Mouse (Mus musculus): ENCODE data around the gene Gm10271. TPM values are rescaled to one million over a fixed set of nuclear protein-coding genes. Genes with fewer than 3 reads are reported as not detected.

Gene Gm10271
- polyA plus RNA-seq, 1 experiment from 2014 or later, result not detected

DNA sequence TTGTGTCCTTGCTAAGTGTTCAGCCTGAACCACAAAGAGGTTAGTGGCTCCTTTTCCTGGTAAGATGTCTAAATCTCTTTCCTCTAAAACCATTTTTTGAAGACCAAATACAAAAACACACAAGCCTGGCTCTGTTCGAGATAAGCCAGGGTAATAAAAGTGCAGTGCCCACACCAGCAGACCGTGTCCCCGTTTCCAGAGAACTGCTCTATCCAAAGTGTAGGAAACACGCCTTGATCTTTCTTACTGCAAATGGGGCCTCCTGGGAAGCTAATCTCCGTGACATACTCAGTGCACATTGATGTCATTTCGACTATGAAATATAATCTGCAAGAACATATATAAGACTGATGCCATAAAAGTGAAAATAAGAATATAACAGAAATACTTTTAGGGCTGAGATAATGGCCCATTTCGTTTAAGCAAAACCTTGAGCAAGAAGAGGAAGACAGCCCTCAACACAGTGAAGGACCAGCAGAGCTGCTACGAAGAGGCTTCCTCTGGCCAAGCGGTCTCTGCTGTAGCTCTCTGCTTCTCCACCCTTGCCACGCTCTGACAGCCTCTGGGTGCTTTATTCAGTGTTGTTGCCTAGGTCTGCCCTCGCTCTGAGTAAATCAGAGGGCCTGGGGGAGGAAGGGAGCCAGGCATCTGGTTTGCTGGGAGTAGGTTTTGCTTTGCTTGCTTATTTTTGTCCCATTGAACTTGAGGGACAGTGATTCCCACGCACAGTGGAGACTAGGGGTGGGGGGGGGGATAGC is 33.5 kb upstream of the Gm10271 start:
- 74% methylated on average over 12 of the region's 12 CpGs for WGBS
- Histone ChIP-seq H3K27me3 (ENCODE audit: control insufficient read depth, insufficient read depth, low read length) (no peaks in the 10 kb centered on the region), H3K9me3 (replicated peaks; ENCODE audit: control insufficient read depth, low read length) (no peaks in the 10 kb centered on the region), H3K4me1 (ENCODE audit: control insufficient read depth, insufficient read depth, low read length) (no peaks in the 10 kb centered on the region), H3K4me2 (ENCODE audit: low read depth, low read length) (no peak overlapping the region), H3K4me3 (ENCODE audit: low read depth, low read length) (no peak overlapping the region), H3K36me3 (replicated peaks; ENCODE audit: control insufficient read depth, insufficient read depth, low read depth, low read length) (no peaks in the 10 kb centered on the region), H3K27ac (replicated peaks; ENCODE audit: low read depth, low read length) (no peak overlapping the region), H3K9ac (replicated peaks; ENCODE audit: low read length) (no peak overlapping the region)
- DNase-seq (ENCODE audit: low spot score), result no peak
- ATAC-seq (replicated peaks; ENCODE audit: insufficient number of reproducible peaks, low FRiP score, low TSS enrichment, low read depth), result no peak

- H3K27me3 ChIP-seq (ENCODE audit: control insufficient read depth, insufficient read depth, low read length), result no peaks in the 10 kb centered on the region
- H3K4me1 ChIP-seq (ENCODE audit: control insufficient read depth, insufficient read depth, low read length), result no peaks in the 10 kb centered on the region
- H3K4me3 ChIP-seq (ENCODE audit: low read depth, low read length), result no peak overlapping the region
- DNase-seq (ENCODE audit: low spot score) (no peak), ATAC-seq (replicated peaks; ENCODE audit: insufficient number of reproducible peaks, low FRiP score, low TSS enrichment, low read depth) (no peak)
- no peak overlapping the region for H3K4me2 ChIP-seq (ENCODE audit: low read depth, low read length)
- no peaks in the 10 kb centered on the region for H3K9me3 ChIP-seq (replicated peaks; ENCODE audit: control insufficient read depth, low read length)
- H3K9ac ChIP-seq (replicated peaks; ENCODE audit: low read length), result no peak overlapping the region
- no peak overlapping the region for H3K27ac ChIP-seq (replicated peaks; ENCODE audit: low read depth, low read length)
- 82% methylated on average over 5 of the region's 5 CpGs for WGBS
- no peaks in the 10 kb centered on the region for H3K36me3 ChIP-seq (replicated peaks; ENCODE audit: control insufficient read depth, insufficient read depth, low read depth, low read length)
These were observed 32.3 kb upstream of the Gm10271 start for GRCm38 (mm10) chr10:117004695-117005094.

GRCm38 (mm10) chr10:117000975-117001374 is 28.6 kb upstream of the Gm10271 start:
- WGBS, result 73% methylated on average over 12 of the region's 12 CpGs
- DNase-seq (ENCODE audit: low spot score) (no peak), ATAC-seq (replicated peaks; ENCODE audit: insufficient number of reproducible peaks, low FRiP score, low TSS enrichment, low read depth) (no peak)
- Histone ChIP-seq H3K4me2 (ENCODE audit: low read depth, low read length) (no peak overlapping the region), H3K27ac (replicated peaks; ENCODE audit: low read depth, low read length) (no peak overlapping the region), H3K9ac (replicated peaks; ENCODE audit: low read length) (no peak overlapping the region), H3K4me1 (ENCODE audit: control insufficient read depth, insufficient read depth, low read length) (no peaks in the 10 kb centered on the region), H3K4me3 (ENCODE audit: low read depth, low read length) (no peak overlapping the region), H3K36me3 (replicated peaks; ENCODE audit: control insufficient read depth, insufficient read depth, low read depth, low read length) (no peaks in the 10 kb centered on the region), H3K27me3 (ENCODE audit: control insufficient read depth, insufficient read depth, low read length) (no peaks in the 10 kb centered on the region), H3K9me3 (replicated peaks; ENCODE audit: control insufficient read depth, low read length) (no peaks in the 10 kb centered on the region)

DNA sequence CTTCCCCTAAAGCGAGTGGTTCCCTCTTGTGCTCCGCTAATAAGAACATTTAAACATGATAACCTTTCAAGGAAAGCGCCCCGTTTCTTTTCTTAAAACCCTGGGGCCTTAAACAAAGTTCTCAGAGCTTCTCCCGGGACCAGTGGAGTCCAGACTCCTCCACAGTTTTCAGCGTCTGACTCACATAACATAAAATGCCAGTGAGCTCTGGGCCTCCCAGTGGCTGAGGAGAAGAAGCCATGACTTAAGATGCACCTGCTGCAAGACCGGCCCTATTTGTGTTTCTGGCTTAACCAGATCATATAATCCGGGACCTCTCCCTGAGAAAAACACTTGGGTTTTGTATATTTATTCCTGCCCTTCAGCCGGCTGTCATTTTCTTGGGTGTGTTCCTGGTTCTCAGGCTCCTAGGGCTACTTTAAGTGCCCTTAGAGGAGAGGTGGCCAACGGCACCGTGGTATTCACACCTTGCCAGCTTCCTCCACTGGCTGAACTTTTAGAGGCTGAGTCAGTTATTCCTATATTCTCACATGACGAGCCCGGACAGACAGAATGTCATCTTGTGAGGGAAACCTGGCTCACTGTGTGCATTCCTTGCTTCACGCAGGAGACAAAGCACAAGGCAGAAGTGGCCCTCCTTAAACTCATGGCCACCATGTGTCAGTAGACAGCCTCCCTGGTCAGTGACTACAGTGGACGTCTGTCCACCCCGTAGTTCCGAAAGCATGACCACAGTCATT is 26.5 kb upstream of the Gm10271 start:
- Histone ChIP-seq H3K9me3 (replicated peaks; ENCODE audit: control insufficient read depth, low read length) (no peaks in the 10 kb centered on the region), H3K4me1 (ENCODE audit: control insufficient read depth, insufficient read depth, low read length) (no peaks in the 10 kb centered on the region), H3K36me3 (replicated peaks; ENCODE audit: control insufficient read depth, insufficient read depth, low read depth, low read length) (no peaks in the 10 kb centered on the region), H3K27ac (replicated peaks; ENCODE audit: low read depth, low read length) (no peak overlapping the region), H3K27me3 (ENCODE audit: control insufficient read depth, insufficient read depth, low read length) (no peaks in the 10 kb centered on the region), H3K4me2 (ENCODE audit: low read depth, low read length) (no peak overlapping the region), H3K9ac (replicated peaks; ENCODE audit: low read length) (no peak overlapping the region), H3K4me3 (ENCODE audit: low read depth, low read length) (no peak overlapping the region)
- 82% methylated on average over 17 of the region's 17 CpGs for WGBS
- ATAC-seq (replicated peaks; ENCODE audit: insufficient number of reproducible peaks, low FRiP score, low TSS enrichment, low read depth), result no peak
- no peak for DNase-seq (ENCODE audit: low spot score)

GRCm38 (mm10) chr10:116996236-116996600 is 23.8 kb upstream of the Gm10271 start:
- no peak overlapping the region for H3K27ac ChIP-seq (replicated peaks; ENCODE audit: low read depth, low read length)
- WGBS, result 57% methylated on average over 6 of the region's 6 CpGs
- H3K9ac ChIP-seq (replicated peaks; ENCODE audit: low read length), result no peak overlapping the region
- no peaks in the 10 kb centered on the region for H3K27me3 ChIP-seq (ENCODE audit: control insufficient read depth, insufficient read depth, low read length)
- no peaks in the 10 kb centered on the region for H3K36me3 ChIP-seq (replicated peaks; ENCODE audit: control insufficient read depth, insufficient read depth, low read depth, low read length)
- H3K9me3 ChIP-seq (replicated peaks; ENCODE audit: control insufficient read depth, low read length), result no peaks in the 10 kb centered on the region
- ATAC-seq (replicated peaks; ENCODE audit: insufficient number of reproducible peaks, low FRiP score, low TSS enrichment, low read depth) (no peak), DNase-seq (ENCODE audit: low spot score) (no peak)
- no peak overlapping the region for H3K4me2 ChIP-seq (ENCODE audit: low read depth, low read length)
- H3K4me1 ChIP-seq (ENCODE audit: control insufficient read depth, insufficient read depth, low read length), result no peaks in the 10 kb centered on the region
- H3K4me3 ChIP-seq (ENCODE audit: low read depth, low read length), result no peak overlapping the region

- no peak overlapping the region for H3K27ac ChIP-seq (replicated peaks; ENCODE audit: low read depth, low read length)
- H3K36me3 ChIP-seq (replicated peaks; ENCODE audit: control insufficient read depth, insufficient read depth, low read depth, low read length), result no peaks in the 10 kb centered on the region
- H3K4me1 ChIP-seq (ENCODE audit: control insufficient read depth, insufficient read depth, low read length), result no peaks in the 10 kb centered on the region
- no peaks in the 10 kb centered on the region for H3K27me3 ChIP-seq (ENCODE audit: control insufficient read depth, insufficient read depth, low read length)
- ATAC-seq (replicated peaks; ENCODE audit: insufficient number of reproducible peaks, low FRiP score, low TSS enrichment, low read depth) (no peak), DNase-seq (ENCODE audit: low spot score) (no peak)
- 64% methylated on average over 6 of the region's 6 CpGs for WGBS
- H3K4me3 ChIP-seq (ENCODE audit: low read depth, low read length), result no peak overlapping the region
- no peak overlapping the region for H3K9ac ChIP-seq (replicated peaks; ENCODE audit: low read length)
- H3K9me3 ChIP-seq (replicated peaks; ENCODE audit: control insufficient read depth, low read length), result no peaks in the 10 kb centered on the region
- H3K4me2 ChIP-seq (ENCODE audit: low read depth, low read length), result no peak overlapping the region
These were observed 23.3 kb upstream of the Gm10271 start for GRCm38 (mm10) chr10:116995584-116996235.

DNA sequence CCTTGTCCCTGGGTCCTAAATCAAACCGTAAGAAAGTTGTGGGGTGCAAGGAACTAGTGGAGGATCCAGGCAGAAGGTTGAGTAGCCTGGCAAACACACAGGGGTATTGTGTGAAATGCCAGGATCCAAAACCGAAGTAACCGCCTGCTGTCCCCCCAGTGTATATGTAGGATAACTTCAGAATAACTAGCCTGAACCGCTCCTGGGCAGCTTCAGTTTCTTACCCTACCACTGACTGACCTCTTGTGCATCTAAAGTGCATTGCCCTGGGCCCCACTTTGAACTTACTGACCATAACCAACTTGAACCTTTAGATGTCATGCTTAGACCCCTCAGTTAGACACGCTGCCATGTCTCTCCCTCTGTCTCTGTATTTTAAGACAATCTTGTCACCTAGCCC is 22.8 kb upstream of the Gm10271 start:
- Histone ChIP-seq H3K27me3 (ENCODE audit: control insufficient read depth, insufficient read depth, low read length) (no peaks in the 10 kb centered on the region), H3K9ac (replicated peaks; ENCODE audit: low read length) (no peak overlapping the region), H3K4me3 (ENCODE audit: low read depth, low read length) (no peak overlapping the region), H3K9me3 (replicated peaks; ENCODE audit: control insufficient read depth, low read length) (no peaks in the 10 kb centered on the region), H3K4me1 (ENCODE audit: control insufficient read depth, insufficient read depth, low read length) (no peaks in the 10 kb centered on the region), H3K27ac (replicated peaks; ENCODE audit: low read depth, low read length) (no peak overlapping the region), H3K36me3 (replicated peaks; ENCODE audit: control insufficient read depth, insufficient read depth, low read depth, low read length) (no peaks in the 10 kb centered on the region), H3K4me2 (ENCODE audit: low read depth, low read length) (no peak overlapping the region)
- DNase-seq (ENCODE audit: low spot score) (no peak), ATAC-seq (replicated peaks; ENCODE audit: insufficient number of reproducible peaks, low FRiP score, low TSS enrichment, low read depth) (no peak)
- 63% methylated on average over 5 of the region's 5 CpGs for WGBS

- H3K27ac ChIP-seq (replicated peaks; ENCODE audit: low read depth, low read length), result no peak overlapping the region
- DNase-seq (ENCODE audit: low spot score) (no peak), ATAC-seq (replicated peaks; ENCODE audit: insufficient number of reproducible peaks, low FRiP score, low TSS enrichment, low read depth) (no peak)
- H3K9me3 ChIP-seq (replicated peaks; ENCODE audit: control insufficient read depth, low read length), result no peaks in the 10 kb centered on the region
- no peak overlapping the region for H3K4me2 ChIP-seq (ENCODE audit: low read depth, low read length)
- no peaks in the 10 kb centered on the region for H3K27me3 ChIP-seq (ENCODE audit: control insufficient read depth, insufficient read depth, low read length)
- no peak overlapping the region for H3K9ac ChIP-seq (replicated peaks; ENCODE audit: low read length)
- 90% methylated on average over 8 of the region's 8 CpGs for WGBS
- no peak overlapping the region for H3K4me3 ChIP-seq (ENCODE audit: low read depth, low read length)
- H3K4me1 ChIP-seq (ENCODE audit: control insufficient read depth, insufficient read depth, low read length), result no peaks in the 10 kb centered on the region
- H3K36me3 ChIP-seq (replicated peaks; ENCODE audit: control insufficient read depth, insufficient read depth, low read depth, low read length), result no peaks in the 10 kb centered on the region
These were observed 21.6 kb upstream of the Gm10271 start for GRCm38 (mm10) chr10:116993971-116994370.

All from embryonic facial prominence, embryonic 11.5 days (tissue).